Mouse (Mus musculus) liver, embryonic 14.5 days (tissue): Measurements from ENCODE around the gene Dgkz.

ENCODE experiments used
- CTCF ChIP-seq: IDR thresholded peaks from 2 replicates; pipeline ENCODE4 v1.5.1; 2016; ENCODE audit warnings: antibody characterized with exemption, low read depth, control low read depth
- EP300 ChIP-seq: IDR thresholded peaks from 2 replicates; pipeline ENCODE4 v1.6.1; 2016; ENCODE audit warnings: antibody characterized with exemption, low read depth

- TF ChIP-seq EP300 (no peak), CTCF (no peak)
Measured at GRCm38 (mm10) chr2:91902336-91902735, 73.3 kb downstream of the Dgkz start.
